In the genomic region with DNA sequence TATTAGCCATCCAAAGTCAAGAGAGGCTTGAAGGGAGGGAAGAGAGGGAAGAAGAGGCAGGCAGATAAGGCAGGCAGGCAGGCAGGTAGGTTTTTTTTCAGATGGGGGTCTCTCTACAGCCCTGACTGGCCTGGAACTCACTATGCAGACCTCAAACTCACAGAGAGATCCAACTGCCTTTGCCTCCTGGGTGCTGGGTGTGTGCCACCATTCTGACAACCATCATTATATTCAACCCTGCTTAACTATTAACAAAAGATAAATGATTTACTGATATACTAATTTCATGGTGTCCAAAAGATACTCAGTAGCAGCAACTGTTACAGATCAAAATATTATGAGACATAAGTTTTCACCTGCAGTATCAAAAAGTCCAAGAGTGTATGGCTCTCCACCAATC, we compare ENCODE assay signal across 24 mouse cellular contexts. TPM values are rescaled to one million over a fixed set of nuclear protein-coding genes. Genes with fewer than 3 reads are reported as not detected.
DNase-seq lines count a peak whose midpoint lies in the region; ATAC-seq and TF ChIP-seq lines count a peak whose summit lies in the region.
"Had no signal": no experiment of that assay in that cellular context is flagged by ENCODE, and none has a peak within 500 bp of the region (broad histone marks: within the 10 kb centered on the region; RNA-seq: fewer than 3 reads in every experiment).

No protein-coding gene starts in this region.

- no peak for TF ChIP-seq CTCF in kidney, adult 2 months (conservative IDR thresholded peaks at IDR 0.05; ENCODE audit: insufficient read depth, insufficient read length, low read depth, low read length)

- no peak overlapping the region for H3K4me3 ChIP-seq in heart, embryonic 11.5 days (ENCODE audit: low read depth, low read length)
- H3K4me3 ChIP-seq in kidney, adult 2 months (ENCODE audit: insufficient read depth, low read depth, low read length), result no peak overlapping the region
- no peak overlapping the region for H3K4me3 ChIP-seq in kidney, embryonic 16.5 days (ENCODE audit: low read length)
- H3K4me3 ChIP-seq in ES-E14 (ENCODE audit: insufficient read depth in 1 of 2, low read depth in 1 of 2, low read length in 2 of 2, poor library complexity in 1 of 2, severe bottlenecking in 1 of 2), result no peak overlapping the region
- H3K4me3 ChIP-seq: embryonic facial prominence, embryonic 12.5 days; embryonic facial prominence, embryonic 15.5 days; heart, adult 2 months; heart, embryonic 10.5 days; hindbrain, embryonic 12.5 days; hindbrain, embryonic 15.5 days had no signal

- H3K36me3 ChIP-seq in heart, embryonic 11.5 days (ENCODE audit: control insufficient read depth, insufficient read depth, low read length), result peaks cover 30% of the 10 kb centered on the region
- peaks cover 20% of the 10 kb centered on the region for H3K36me3 ChIP-seq in kidney, adult 2 months (ENCODE audit: control insufficient read depth, insufficient read depth, low read length)
- H3K36me3 ChIP-seq in kidney, embryonic 16.5 days (ENCODE audit: insufficient read depth, low read length), result peaks cover 56% of the 10 kb centered on the region
- peaks cover 17% of the 10 kb centered on the region for H3K36me3 ChIP-seq in ES-E14 (ENCODE audit: control insufficient read depth, insufficient read depth, low read length, poor library complexity, severe bottlenecking)

- no peak overlapping the region for H3K9ac ChIP-seq in heart, embryonic 11.5 days (ENCODE audit: low read depth, low read length)
- no peak overlapping the region for H3K9ac ChIP-seq in kidney, embryonic 16.5 days (replicated peaks; ENCODE audit: low read length)
- H3K9ac ChIP-seq in ES-E14 (ENCODE audit: insufficient read depth, low read depth, low read length, poor library complexity, severe bottlenecking), result no peak overlapping the region
- H3K9ac ChIP-seq: embryonic facial prominence, embryonic 12.5 days; embryonic facial prominence, embryonic 15.5 days; hindbrain, embryonic 12.5 days; hindbrain, embryonic 15.5 days had no signal

- H3K27ac ChIP-seq in heart, embryonic 11.5 days (ENCODE audit: low read depth, low read length), result no peak overlapping the region
- no peak overlapping the region for H3K27ac ChIP-seq in kidney, adult 2 months (ENCODE audit: insufficient read depth, low read depth, low read length)
- H3K27ac ChIP-seq in kidney, embryonic 16.5 days (ENCODE audit: low read length), result no peak overlapping the region
- H3K27ac ChIP-seq in ES-E14 (ENCODE audit: insufficient read depth, low read depth, low read length, poor library complexity, severe bottlenecking), result 0 out of 2 replicates have a peak overlapping the region, but pooled peaks have one; percentile 19
- H3K27ac ChIP-seq: embryonic facial prominence, embryonic 12.5 days; embryonic facial prominence, embryonic 15.5 days; heart, adult 2 months; heart, embryonic 10.5 days; hindbrain, embryonic 12.5 days; hindbrain, embryonic 15.5 days had no signal

- H3K4me1 ChIP-seq in heart, embryonic 11.5 days (ENCODE audit: control insufficient read depth, insufficient read depth, low read length), result peaks cover 6% of the 10 kb centered on the region; the same call in 1 of the 2 replicates
- H3K4me1 ChIP-seq in kidney, adult 2 months (ENCODE audit: control insufficient read depth, insufficient read depth, low read length), result peaks cover 20% of the 10 kb centered on the region
- no peaks in the 10 kb centered on the region for H3K4me1 ChIP-seq in kidney, embryonic 16.5 days (ENCODE audit: insufficient read depth, low read length)
- H3K4me1 ChIP-seq in ES-E14 (ENCODE audit: control insufficient read depth in 2 of 2, insufficient read depth in 2 of 2, low read length in 2 of 2, poor library complexity in 1 of 2), result no peaks in the 10 kb centered on the region; a peak in 1 of 4 replicates
- H3K4me1 ChIP-seq: embryonic facial prominence, embryonic 12.5 days; embryonic facial prominence, embryonic 15.5 days; hindbrain, embryonic 12.5 days had no signal

- no peaks in the 10 kb centered on the region for H3K9me3 ChIP-seq in heart, embryonic 11.5 days (replicated peaks; ENCODE audit: control insufficient read depth, low read length)
- no peaks in the 10 kb centered on the region for H3K9me3 ChIP-seq in kidney, embryonic 16.5 days (ENCODE audit: low read length)
- no peaks in the 10 kb centered on the region for H3K9me3 ChIP-seq in ES-E14 (ENCODE audit: control insufficient read depth, insufficient read depth, low read depth, low read length)
- H3K9me3 ChIP-seq: embryonic facial prominence, embryonic 12.5 days; embryonic facial prominence, embryonic 15.5 days; G1E; heart, embryonic 10.5 days; hindbrain, embryonic 12.5 days; hindbrain, embryonic 15.5 days had no signal

- no peaks in the 10 kb centered on the region for H3K27me3 ChIP-seq in heart, embryonic 11.5 days (ENCODE audit: control insufficient read depth, insufficient read depth, low read length)
- H3K27me3 ChIP-seq in kidney, adult 2 months (replicated peaks; ENCODE audit: control insufficient read depth, insufficient read depth, low read length), result no peaks in the 10 kb centered on the region
- H3K27me3 ChIP-seq in kidney, embryonic 16.5 days (ENCODE audit: insufficient read depth, low read length), result no peaks in the 10 kb centered on the region
- H3K27me3 ChIP-seq: embryonic facial prominence, embryonic 12.5 days; embryonic facial prominence, embryonic 15.5 days; hindbrain, embryonic 12.5 days; hindbrain, embryonic 15.5 days; Patski had no signal

- no peak for TF ChIP-seq POLR2A in kidney, adult 2 months (IDR thresholded peaks at IDR 0.05; ENCODE audit: low read depth, low read length)

- ATAC-seq in heart, embryonic 11.5 days (replicated peaks; ENCODE audit: insufficient number of reproducible peaks, low FRiP score, low TSS enrichment), result no peak
- ATAC-seq in kidney, embryonic 16.5 days (ENCODE audit: low FRiP score, low TSS enrichment), result no peak
- ATAC-seq: forebrain, embryonic 14.5 days; Patski had no signal

- no peak overlapping the region for H3K4me2 ChIP-seq in heart, embryonic 11.5 days
- no peak overlapping the region for H3K4me2 ChIP-seq in kidney, embryonic 16.5 days (replicated peaks; ENCODE audit: low read depth, low read length)
- H3K4me2 ChIP-seq: embryonic facial prominence, embryonic 12.5 days; embryonic facial prominence, embryonic 15.5 days; hindbrain, embryonic 12.5 days; hindbrain, embryonic 15.5 days had no signal

- in situ Hi-C loops in ES-E14 (cut with MboI; ENCODE audit: low sequenced_read_pairs in 2 of 2, unreplicated experiment in 2 of 2), result no loop called here

- DNase-seq in heart, adult 11 months, result peak; percentile 86
- DNase-seq in kidney, adult 2 months, result peak; percentile 72
- DNase-seq in ES-E14 (ENCODE audit: low read depth, low spot score), result no peak
- DNase-seq in kidney, postnatal 36 days, result peak; percentile 51 to 69
- no peak for DNase-seq in cerebellum, postnatal 4 days (ENCODE audit: low spot score in 2 of 2)
- DNase-seq: adrenal gland, postnatal 10 days; adrenal gland, postnatal 36 days; cerebellum, adult 18-20 months; cerebellum, adult 9-10 months; cerebellum, postnatal 14 days; gastrocnemius, postnatal 25 days; heart, adult 2 months had no signal

TF ChIP-seq in ES-E14, 5 proteins besides CTCF, POLR2A, EP300 and RAD21:
- no peak for TF ChIP-seq HCFC1 (IDR thresholded peaks at IDR 0.05; ENCODE audit: borderline replicate concordance, insufficient read depth, low read length)
- TF ChIP-seq MAFK (IDR thresholded peaks at IDR 0.05; ENCODE audit: insufficient read depth, low read depth, low read length), result no peak
- no peak for TF ChIP-seq ZC3H11A (IDR thresholded peaks at IDR 0.05; ENCODE audit: borderline replicate concordance, low read depth, low read length)
- no peak for TF ChIP-seq ZNF384 (IDR thresholded peaks at IDR 0.05; ENCODE audit: low read depth, low read length)
- no peak for TF ChIP-seq CHD2 (IDR thresholded peaks at IDR 0.05; ENCODE audit: low read depth, low read length)

RNA-seq across cellular contexts. Expression of gene Cdc42, which starts 25.5 kb away (rescaled TPM):
- polyA plus RNA-seq in heart, embryonic 11.5 days (2014; fragmentation: Nextera tagmentation; extraction: Ambion mirVana), result 525 and 599 TPM in 2 replicates
- polyA plus RNA-seq in kidney, adult 2 months (2012; rRNA removed), result 83.5 and 116 TPM in 2 replicates
- 739 and 758 TPM in 2 replicates for polyA plus RNA-seq in kidney, embryonic 16.5 days (2015; fragmentation: Nextera tagmentation; extraction: Ambion mirVana)
- total RNA-seq in ES-E14 (2012; rRNA removed), result 107 and 189 TPM in 2 replicates

RNA-seq across cellular contexts. Expression of gene Wnt4, which starts 54.8 kb away (rescaled TPM):
- 2.2 and 2.9 TPM in 2 replicates for polyA plus RNA-seq in heart, embryonic 11.5 days (2014; fragmentation: Nextera tagmentation; extraction: Ambion mirVana)
- 2.1 and 3.3 TPM in 2 replicates for polyA plus RNA-seq in kidney, adult 2 months (2012; rRNA removed)
- 7.9 and 10.8 TPM in 2 replicates for polyA plus RNA-seq in kidney, embryonic 16.5 days (2015; fragmentation: Nextera tagmentation; extraction: Ambion mirVana)
- 3.8 and 4.0 TPM in 2 replicates for total RNA-seq in ES-E14 (2012; rRNA removed)
- total RNA-seq: common myeloid progenitor, adult 5-6 weeks; hematopoietic stem cell, adult 5-6 weeks had no signal
- polyA plus RNA-seq: G1E had no signal

Comparison
In these comparisons a context has a peak if more than half of its experiments do, and no peak if none do; other contexts are left out.
1. DNase-seq: peak in heart, adult 11 months (single experiment), kidney, adult 2 months (single experiment) and kidney, postnatal 36 days (2 of 2); none in ES-E14 (single experiment) and cerebellum, postnatal 4 days (0 of 2).